Mouse (Mus musculus) forebrain, postnatal 0 days (tissue): ENCODE results near the gene Ect2l. TPM values are rescaled to one million over a fixed set of nuclear protein-coding genes. Genes with fewer than 3 reads are reported as not detected.

ENCODE experiments used
- ATAC-seq: fragments of 200-750 bp; cut with Nextera tagmentation; 2 replicates; pipeline ENCODE4 v1.8.0; 2017; ENCODE audit warnings: mild to moderate bottlenecking, moderate library complexity
- DNase-seq: peaks from one replicate; pipeline ENCODE4 v3.0.0-alpha.2; 2015
- H3K27ac ChIP-seq: fragments of 300-500 bp; sonication (generic); 2 replicates; pipeline ENCODE4 v1.5.1; 2014; ENCODE audit warnings: low read depth, mild to moderate bottlenecking, antibody characterized with exemption, low read length, moderate library complexity, mixed read lengths
- H3K27me3 ChIP-seq: fragments of 300-500 bp; sonication (generic); 2 replicates; pipeline ENCODE4 v1.6.1; 2014; ENCODE audit warnings: mild to moderate bottlenecking, low read length, mixed read lengths; ENCODE audit not compliant: insufficient read depth
- H3K36me3 ChIP-seq: fragments of 300-500 bp; sonication (generic); 2 replicates; pipeline ENCODE4 v1.6.1; 2014; ENCODE audit warnings: mild to moderate bottlenecking, moderate library complexity; ENCODE audit not compliant: insufficient read depth
- H3K4me1 ChIP-seq: fragments of 300-500 bp; sonication (generic); 2 replicates; pipeline ENCODE4 v1.6.1; 2014; ENCODE audit warnings: antibody characterized with exemption; ENCODE audit not compliant: insufficient read depth
- H3K4me2 ChIP-seq: fragments of 300-500 bp; sonication (generic); 2 replicates; pipeline ENCODE4 v1.6.1; 2014; ENCODE audit warnings: low read depth, mild to moderate bottlenecking, moderate library complexity
- H3K4me3 ChIP-seq: fragments of 300-500 bp; sonication (generic); 2 replicates; pipeline ENCODE4 v1.5.1; 2014; ENCODE audit warnings: low read depth, low read length, mixed read lengths
- H3K9ac ChIP-seq: fragments of 300-500 bp; sonication (generic); 2 replicates; pipeline ENCODE4 v1.6.1; 2014; ENCODE audit warnings: mild to moderate bottlenecking
- H3K9me3 ChIP-seq: fragments of 300-500 bp; sonication (generic); 2 replicates; pipeline ENCODE4 v1.6.1; 2016; ENCODE audit warnings: low read length
- CTCF ChIP-seq: sonication (generic); IDR thresholded peaks from 2 replicates; pipeline ENCODE4 v1.5.1; 2016; ENCODE audit warnings: antibody characterized with exemption, control low read depth, low read depth
- WGBS: fragments of 180-500 bp; shearing (Covaris S2); extraction: QIAGEN DNeasy Blood & Tissue Kit; methylation state at CpG from one replicate; pipeline ENCODE4 v1.1.7; 2014; 5-methylcytosine and 5-hydroxymethylcytosine counted together
- polyA plus RNA-seq: library from polyadenylated mRNA; unstranded; fragments of >200 nt; fragmentation: Nextera tagmentation; extraction: Ambion mirVana; gene quantifications from 2 replicates; pipeline ENCODE4 v1.2.1, GENCODE M21; 2015
- total RNA-seq: library from RNA; depleted of rRNA; stranded (reverse); fragments of >200 nt; gene quantifications from 2 replicates; pipeline ENCODE4 v1.2.3, GENCODE M21; 2014

Gene Ect2l
- total and polyA plus RNA-seq, 2 experiments from 2014 or later = 0.58 TPM; not detected in 1

- Histone ChIP-seq H3K4me3 (peak overlapping the region; percentile 91), H3K36me3 (no peaks in the 10 kb centered on the region), H3K9me3 (no peaks in the 10 kb centered on the region), H3K27me3 (no peaks in the 10 kb centered on the region), H3K27ac (no peak overlapping the region), H3K4me1 (peaks cover 3% of the 10 kb centered on the region), H3K4me2 (peak overlapping the region; percentile 65; the same call in 1 of the 2 replicates), H3K9ac (no peak overlapping the region)
- ATAC-seq (no peak), DNase-seq (no peak)
- TF ChIP-seq CTCF = peak; percentile 45
- WGBS = 56% methylated on average over 3 of the region's 3 CpGs
Observed at GRCm38 (mm10) chr10:18233891-18234290, 23.2 kb upstream of the Ect2l start.

- WGBS = 89% methylated on average over 3 of the region's 3 CpGs
- Histone ChIP-seq H3K9ac (no peak overlapping the region), H3K4me3 (no peak overlapping the region), H3K36me3 (no peaks in the 10 kb centered on the region), H3K27ac (no peak overlapping the region), H3K4me1 (no peaks in the 10 kb centered on the region), H3K27me3 (no peaks in the 10 kb centered on the region), H3K9me3 (no peaks in the 10 kb centered on the region), H3K4me2 (no peak overlapping the region)
- peak; percentile 61 for ATAC-seq
- no peak for DNase-seq
- TF ChIP-seq CTCF = no peak
Observed at GRCm38 (mm10) chr10:18224386-18224785, 13.7 kb upstream of the Ect2l start.

GRCm38 (mm10) chr10:18219351-18219750 lies 8.7 kb upstream of the Ect2l start:
- Histone ChIP-seq H3K36me3 (no peaks in the 10 kb centered on the region), H3K27ac (no peak overlapping the region), H3K4me2 (no peak overlapping the region), H3K27me3 (no peaks in the 10 kb centered on the region), H3K9ac (no peak overlapping the region), H3K4me1 (no peaks in the 10 kb centered on the region), H3K4me3 (no peak overlapping the region), H3K9me3 (no peaks in the 10 kb centered on the region)
- 79% methylated on average over 10 of the region's 10 CpGs for WGBS
- no peak for DNase-seq
- ATAC-seq = no peak
- TF ChIP-seq CTCF = no peak

GRCm38 (mm10) chr10:18214124-18214523 lies 3.4 kb upstream of the Ect2l start:
- no peaks in the 10 kb centered on the region for H3K4me1 ChIP-seq
- H3K27me3 ChIP-seq = no peaks in the 10 kb centered on the region
- TF ChIP-seq CTCF = no peak
- no peak overlapping the region for H3K9ac ChIP-seq
- H3K36me3 ChIP-seq = no peaks in the 10 kb centered on the region
- ATAC-seq = no peak
- H3K9me3 ChIP-seq = no peaks in the 10 kb centered on the region
- WGBS = 84% methylated on average over 5 of the region's 5 CpGs
- no peak overlapping the region for H3K4me3 ChIP-seq
- H3K27ac ChIP-seq = no peak overlapping the region
- no peak for DNase-seq
- no peak overlapping the region for H3K4me2 ChIP-seq

- 79% methylated on average over 4 of the region's 4 CpGs for WGBS
- no peak overlapping the region for H3K4me2 ChIP-seq
- H3K9me3 ChIP-seq = no peaks in the 10 kb centered on the region
- no peak overlapping the region for H3K27ac ChIP-seq
- H3K9ac ChIP-seq = no peak overlapping the region
- H3K27me3 ChIP-seq = no peaks in the 10 kb centered on the region
- TF ChIP-seq CTCF = no peak
- H3K4me3 ChIP-seq = no peak overlapping the region
- no peaks in the 10 kb centered on the region for H3K4me1 ChIP-seq
- H3K36me3 ChIP-seq = no peaks in the 10 kb centered on the region
- ATAC-seq (no peak), DNase-seq (no peak)
Observed at GRCm38 (mm10) chr10:18213373-18213772, 2.7 kb upstream of the Ect2l start.

GRCm38 (mm10) chr10:18210119-18210518 lies 571 bp downstream of the Ect2l start:
- ATAC-seq = no peak
- Histone ChIP-seq H3K9ac (no peak overlapping the region), H3K4me3 (no peak overlapping the region), H3K27me3 (no peaks in the 10 kb centered on the region), H3K9me3 (no peaks in the 10 kb centered on the region), H3K27ac (no peak overlapping the region), H3K4me1 (no peaks in the 10 kb centered on the region), H3K4me2 (no peak overlapping the region), H3K36me3 (no peaks in the 10 kb centered on the region)
- WGBS = 79% methylated on average over 6 of the region's 6 CpGs
- DNase-seq = no peak
- no peak for TF ChIP-seq CTCF

- H3K4me3 ChIP-seq = no peak overlapping the region
- WGBS = 10% methylated on average over 7 of the region's 7 CpGs
Observed at GRCm38 (mm10) chr10:18204067-18204466, 6.6 kb downstream of the Ect2l start.

GRCm38 (mm10) chr10:18202401-18202800 lies 8.3 kb downstream of the Ect2l start:
- ATAC-seq (no peak), DNase-seq (no peak)
- Histone ChIP-seq H3K4me2 (no peak overlapping the region), H3K36me3 (no peaks in the 10 kb centered on the region), H3K27ac (no peak overlapping the region), H3K27me3 (no peaks in the 10 kb centered on the region), H3K9ac (no peak overlapping the region), H3K9me3 (no peaks in the 10 kb centered on the region), H3K4me3 (no peak overlapping the region), H3K4me1 (no peaks in the 10 kb centered on the region)
- WGBS = 84% methylated on average over 3 of the region's 3 CpGs
- TF ChIP-seq CTCF = no peak

More at GRCm38 (mm10) chr10:18204067-18204466, 6.6 kb downstream of the Ect2l start:
- Histone ChIP-seq H3K9me3 (no peaks in the 10 kb centered on the region), H3K4me2 (no peak overlapping the region), H3K4me1 (no peaks in the 10 kb centered on the region), H3K9ac (no peak overlapping the region), H3K27me3 (no peaks in the 10 kb centered on the region), H3K27ac (no peak overlapping the region), H3K36me3 (no peaks in the 10 kb centered on the region)
- TF ChIP-seq CTCF = no peak
- DNase-seq (no peak), ATAC-seq (no peak)
